Comparison of ENCODE assay signal across 16 mouse cellular contexts in genomic region chr3:129552370-129552769, GRCm38 (mm10). TPM values are rescaled to one million over a fixed set of nuclear protein-coding genes. Genes with fewer than 3 reads are reported as not detected.
DNase-seq lines count a peak whose midpoint lies in the region; ATAC-seq and TF ChIP-seq lines count a peak whose summit lies in the region.
"Had no signal": no experiment of that assay in that cellular context is flagged by ENCODE, and none has a peak within 500 bp of the region (broad histone marks: within the 10 kb centered on the region; RNA-seq: fewer than 3 reads in every experiment).

No protein-coding gene starts in this region.

- TF ChIP-seq EP300 in liver, postnatal 0 days (IDR thresholded peaks at IDR 0.05; ENCODE audit: low read depth): no peak

- peak overlapping the region; percentile 60; the same call in 1 of the 2 replicates for H3K27ac ChIP-seq in liver, postnatal 0 days (ENCODE audit: low read depth)
- no peak overlapping the region for H3K27ac ChIP-seq in heart, embryonic 11.5 days (ENCODE audit: low read depth, low read length)
- no peak overlapping the region for H3K27ac ChIP-seq in midbrain, embryonic 14.5 days (replicated peaks; ENCODE audit: low read depth, low read length)
- H3K27ac ChIP-seq: embryonic facial prominence, embryonic 13.5 days; forebrain, embryonic 13.5 days; heart, embryonic 15.5 days; hindbrain, embryonic 15.5 days; neural tube, embryonic 12.5 days had no signal

- TF ChIP-seq CTCF in liver, postnatal 0 days (IDR thresholded peaks at IDR 0.05; ENCODE audit: low read depth): no peak

- WGBS in liver, postnatal 0 days (ENCODE audit: insufficient replicate concordance): 37% methylated on average over 6 of the region's 6 CpGs
- 76% methylated on average over 6 of the region's 6 CpGs for WGBS in heart, embryonic 11.5 days (ENCODE audit: insufficient replicate concordance)
- WGBS in midbrain, embryonic 14.5 days: 72% methylated on average over 6 of the region's 6 CpGs

- no peak overlapping the region for H3K4me3 ChIP-seq in liver, postnatal 0 days (ENCODE audit: low read depth, low read length)
- H3K4me3 ChIP-seq in heart, embryonic 11.5 days (ENCODE audit: low read depth, low read length): no peak overlapping the region
- H3K4me3 ChIP-seq in midbrain, embryonic 14.5 days (replicated peaks; ENCODE audit: low read depth, low read length): no peak overlapping the region
- H3K4me3 ChIP-seq: embryonic facial prominence, embryonic 13.5 days; forebrain, embryonic 13.5 days; heart, embryonic 15.5 days; hindbrain, embryonic 15.5 days; neural tube, embryonic 12.5 days had no signal

- H3K27me3 ChIP-seq in liver, postnatal 0 days (ENCODE audit: insufficient read depth, low read length): no peaks in the 10 kb centered on the region
- no peaks in the 10 kb centered on the region for H3K27me3 ChIP-seq in heart, embryonic 11.5 days (ENCODE audit: control insufficient read depth, insufficient read depth, low read length)
- no peaks in the 10 kb centered on the region for H3K27me3 ChIP-seq in midbrain, embryonic 14.5 days (ENCODE audit: control insufficient read depth, insufficient read depth, low read length)
- H3K27me3 ChIP-seq: embryonic facial prominence, embryonic 13.5 days; forebrain, embryonic 13.5 days; heart, embryonic 15.5 days; hindbrain, embryonic 15.5 days; neural tube, embryonic 12.5 days had no signal

- no peaks in the 10 kb centered on the region for H3K9me3 ChIP-seq in liver, postnatal 0 days (ENCODE audit: low read length)
- no peaks in the 10 kb centered on the region for H3K9me3 ChIP-seq in heart, embryonic 11.5 days (replicated peaks; ENCODE audit: control insufficient read depth, low read length)
- H3K9me3 ChIP-seq in midbrain, embryonic 14.5 days (ENCODE audit: control insufficient read depth, low read length): no peaks in the 10 kb centered on the region
- H3K9me3 ChIP-seq: embryonic facial prominence, embryonic 13.5 days; forebrain, embryonic 13.5 days; heart, embryonic 15.5 days; hindbrain, embryonic 15.5 days; neural tube, embryonic 12.5 days had no signal

- no peak for DNase-seq in liver, postnatal 0 days
- no peak for DNase-seq in liver
- peak; percentile 56 for DNase-seq in naive thymus-derived CD4-positive, alpha-beta T cell, adult 2 months (ENCODE audit: low read depth)
- DNase-seq in thymus, postnatal 36 days: peak; percentile 46 to 63
- DNase-seq in midbrain, embryonic 14.5 days: no peak
- DNase-seq: cerebellum, postnatal 25 days; gastrocnemius, postnatal 25 days; right cerebral cortex, adult 18-20 months had no signal

- ATAC-seq in liver, postnatal 0 days: no peak
- ATAC-seq in common myeloid progenitor, adult 5-6 weeks (replicated peaks; ENCODE audit: low read depth, poor library complexity, severe bottlenecking): 0 out of 2 replicates have a peak, but pooled peaks have one; percentile 12
- ATAC-seq in heart, embryonic 11.5 days (replicated peaks; ENCODE audit: insufficient number of reproducible peaks, low FRiP score, low TSS enrichment): no peak
- ATAC-seq in cerebellum, adult (ENCODE audit: insufficient number of reproducible peaks, low FRiP score, low TSS enrichment): no peak
- no peak for ATAC-seq in midbrain, embryonic 14.5 days (ENCODE audit: low FRiP score, low TSS enrichment)
- ATAC-seq: forebrain, embryonic 13.5 days had no signal

- H3K4me2 ChIP-seq in liver, postnatal 0 days (ENCODE audit: low read depth, low read length): no peak overlapping the region
- no peak overlapping the region for H3K4me2 ChIP-seq in heart, embryonic 11.5 days
- H3K4me2 ChIP-seq in midbrain, embryonic 14.5 days (ENCODE audit: low read length): no peak overlapping the region
- H3K4me2 ChIP-seq: embryonic facial prominence, embryonic 13.5 days; forebrain, embryonic 13.5 days; heart, embryonic 15.5 days; hindbrain, embryonic 15.5 days; neural tube, embryonic 12.5 days had no signal

- peaks cover 23% of the 10 kb centered on the region for H3K4me1 ChIP-seq in liver, postnatal 0 days (ENCODE audit: insufficient read depth)
- H3K4me1 ChIP-seq in heart, embryonic 11.5 days (ENCODE audit: control insufficient read depth, insufficient read depth, low read length): 0 out of 2 replicates have a peak, but pooled peaks cover 4% of the 10 kb centered on the region
- no peaks in the 10 kb centered on the region for H3K4me1 ChIP-seq in midbrain, embryonic 14.5 days (ENCODE audit: control insufficient read depth, insufficient read depth, low read length)
- H3K4me1 ChIP-seq: hindbrain, embryonic 15.5 days; neural tube, embryonic 12.5 days had no signal

- 0 out of 2 replicates have a peak, but pooled peaks cover 3% of the 10 kb centered on the region for H3K36me3 ChIP-seq in liver, postnatal 0 days (replicated peaks; ENCODE audit: insufficient read depth, low read length)
- no peaks in the 10 kb centered on the region for H3K36me3 ChIP-seq in heart, embryonic 11.5 days (ENCODE audit: control insufficient read depth, insufficient read depth, low read length)
- H3K36me3 ChIP-seq in midbrain, embryonic 14.5 days (ENCODE audit: control insufficient read depth, insufficient read depth, low read length): no peaks in the 10 kb centered on the region
- H3K36me3 ChIP-seq: embryonic facial prominence, embryonic 13.5 days; heart, embryonic 15.5 days; hindbrain, embryonic 15.5 days had no signal

- H3K9ac ChIP-seq in liver, postnatal 0 days (replicated peaks): no peak overlapping the region
- no peak overlapping the region for H3K9ac ChIP-seq in heart, embryonic 11.5 days (ENCODE audit: low read depth, low read length)
- no peak overlapping the region for H3K9ac ChIP-seq in midbrain, embryonic 14.5 days (replicated peaks; ENCODE audit: low read length)
- H3K9ac ChIP-seq: embryonic facial prominence, embryonic 13.5 days; forebrain, embryonic 13.5 days; heart, embryonic 15.5 days; hindbrain, embryonic 15.5 days; neural tube, embryonic 12.5 days had no signal

RNA-seq across cellular contexts. Expression of gene Elovl6, which starts 20.2 kb away (rescaled TPM):
- 6.6 and 8.0 TPM in 2 replicates for polyA plus RNA-seq in liver, postnatal 0 days (2015; fragmentation: Nextera tagmentation; extraction: Ambion mirVana)
- total RNA-seq in common myeloid progenitor, adult 5-6 weeks (2017): 19.4 and 21.3 TPM in 2 replicates
- polyA plus RNA-seq in heart, embryonic 11.5 days (2014; fragmentation: Nextera tagmentation; extraction: Ambion mirVana): 20.9 and 22.8 TPM in 2 replicates
- 30.4 and 33.9 TPM in 2 replicates for polyA plus RNA-seq in midbrain, embryonic 14.5 days (2014; fragmentation: Nextera tagmentation; extraction: Ambion mirVana)

Comparison
In these comparisons a context has a peak if more than half of its experiments do, and no peak if none do; other contexts are left out.
1. DNase-seq: peak in naive thymus-derived CD4-positive, alpha-beta T cell, adult 2 months (single experiment) and thymus, postnatal 36 days (2 of 2); none in liver, postnatal 0 days (single experiment), liver (single experiment) and midbrain, embryonic 14.5 days (single experiment).